Mouse (Mus musculus) ZHBTc4 (cell line): Measurements from ENCODE around the gene Mcoln2.

Experiments
- DNase-seq: peaks from one replicate; pipeline ENCODE4 v3.0.0-alpha.2; 2011; ENCODE audit warnings: low read depth, low spot score

The Mcoln2 gene

GRCm38 (mm10) chr3:146145501-146145900, 4.1 kb upstream of the Mcoln2 start:
- DNase-seq, result no peak

GRCm38 (mm10) chr3:146146131-146146530, 3.5 kb upstream of the Mcoln2 start:
- DNase-seq, result no peak

GRCm38 (mm10) chr3:146150058-146150400, 396 bp downstream of the Mcoln2 start:
- DNase-seq, result peak; percentile 28

- peak; percentile 20 for DNase-seq
Observed at GRCm38 (mm10) chr3:146150560-146150959, 927 bp downstream of the Mcoln2 start.

GRCm38 (mm10) chr3:146151328-146151727, 1.7 kb downstream of the Mcoln2 start:
- DNase-seq, result no peak

GRCm38 (mm10) chr3:146151755-146152154, 2.1 kb downstream of the Mcoln2 start:
- DNase-seq, result no peak

- DNase-seq, result no peak
Observed at GRCm38 (mm10) chr3:146152348-146152747, 2.7 kb downstream of the Mcoln2 start.

GRCm38 (mm10) chr3:146152913-146153312, 3.3 kb downstream of the Mcoln2 start:
- DNase-seq, result no peak

GRCm38 (mm10) chr3:146153862-146154611, 4.4 kb downstream of the Mcoln2 start:
- no peak for DNase-seq

GRCm38 (mm10) chr3:146155628-146156576, 6.3 kb downstream of the Mcoln2 start:
- DNase-seq, result no peak

GRCm38 (mm10) chr3:146156811-146157210, 7.2 kb downstream of the Mcoln2 start:
- DNase-seq, result no peak

- no peak for DNase-seq
Observed at GRCm38 (mm10) chr3:146158039-146158438, 8.4 kb downstream of the Mcoln2 start.

- no peak for DNase-seq
Observed at GRCm38 (mm10) chr3:146159360-146159759, 9.7 kb downstream of the Mcoln2 start.

- peak; percentile 84 for DNase-seq
Observed at GRCm38 (mm10) chr3:146162197-146162596, 12.6 kb downstream of the Mcoln2 start.

GRCm38 (mm10) chr3:146169356-146169755, 19.7 kb downstream of the Mcoln2 start:
- DNase-seq, result no peak

- no peak for DNase-seq
Observed at GRCm38 (mm10) chr3:146173030-146173429, 23.4 kb downstream of the Mcoln2 start.

- DNase-seq, result no peak
Observed at GRCm38 (mm10) chr3:146174215-146174614, 24.6 kb downstream of the Mcoln2 start.

GRCm38 (mm10) chr3:146177295-146177694, 27.7 kb downstream of the Mcoln2 start:
- no peak for DNase-seq

- peak; percentile 81 for DNase-seq
Observed at GRCm38 (mm10) chr3:146177748-146178582, 28.3 kb downstream of the Mcoln2 start.

GRCm38 (mm10) chr3:146180341-146180740, 30.7 kb downstream of the Mcoln2 start:
- peak; percentile 57 for DNase-seq

- DNase-seq, result peak; percentile 73
Observed at GRCm38 (mm10) chr3:146180986-146181385, 31.4 kb downstream of the Mcoln2 start.
